Mouse (Mus musculus) CD8-positive naive resting alpha-beta T cell, adult 2 months (primary cell): ENCODE measurements around the gene Nrn1l.

Source experiments
- DNase-seq, 2 experiments: peaks; one replicate each; pipeline ENCODE4 v3.0.0; 2022; ENCODE audit warnings: low read depth in 2 of 2, low spot score in 2 of 2

The Nrn1l gene

GRCm38 (mm10) chr8:105893339-105893738 lies at the start of gene Nrn1l:
Gene Nrn1l (plus strand): TSS chr8:105893567.
- DNase-seq = no peak

GRCm38 (mm10) chr8:105846678-105847077 lies 46.7 kb upstream of the Nrn1l start:
- DNase-seq = no peak

- no peak for DNase-seq
Observed at GRCm38 (mm10) chr8:105850014-105850413, 43.4 kb upstream of the Nrn1l start.

GRCm38 (mm10) chr8:105850611-105851010 lies 42.8 kb upstream of the Nrn1l start:
- no peak for DNase-seq

GRCm38 (mm10) chr8:105851651-105852143 lies 41.7 kb upstream of the Nrn1l start:
- DNase-seq = peak; percentile 80 to 88

- no peak for DNase-seq
Observed at GRCm38 (mm10) chr8:105852146-105852729, 41.1 kb upstream of the Nrn1l start.

GRCm38 (mm10) chr8:105853178-105853577 lies 40.2 kb upstream of the Nrn1l start, which contains the start of gene Cenpt:
Gene Cenpt (minus strand): TSS chr8:105853278.
- no peak for DNase-seq

- no peak for DNase-seq
Observed at GRCm38 (mm10) chr8:105854303-105854702, 39.1 kb upstream of the Nrn1l start.

GRCm38 (mm10) chr8:105854715-105855216 lies 38.6 kb upstream of the Nrn1l start, which contains the start of gene Thap11:
Gene Thap11 (plus strand): TSS chr8:105855132.
- DNase-seq = peak; percentile 84 to 90

- peak in 1 of 2 experiments; percentile 13 for DNase-seq
Observed at GRCm38 (mm10) chr8:105855248-105856167, 37.9 kb upstream of the Nrn1l start.

GRCm38 (mm10) chr8:105856168-105856835 lies 37.1 kb upstream of the Nrn1l start:
- DNase-seq = no peak

- DNase-seq = no peak
Observed at GRCm38 (mm10) chr8:105858495-105858894, 34.9 kb upstream of the Nrn1l start.

GRCm38 (mm10) chr8:105859314-105859713 lies 34.1 kb upstream of the Nrn1l start:
- DNase-seq = no peak

GRCm38 (mm10) chr8:105860143-105860981 lies 33.0 kb upstream of the Nrn1l start, which contains the start of gene Nutf2:
Gene Nutf2 (plus strand): TSS chr8:105860580.
- peak; percentile 83 to 86 for DNase-seq

GRCm38 (mm10) chr8:105861951-105862350 lies 31.4 kb upstream of the Nrn1l start:
- DNase-seq = no peak

GRCm38 (mm10) chr8:105866364-105867029 lies 26.9 kb upstream of the Nrn1l start:
- no peak for DNase-seq

- DNase-seq = no peak
Observed at GRCm38 (mm10) chr8:105874301-105874700, 19.1 kb upstream of the Nrn1l start.

GRCm38 (mm10) chr8:105880754-105881520 lies 12.4 kb upstream of the Nrn1l start, which contains the start of gene Edc4:
Gene Edc4 (plus strand): TSS chr8:105880881.
- peak; percentile 81 to 86 for DNase-seq
